Mouse (Mus musculus): ENCODE data around the gene Ccnh. TPM values are rescaled to one million over a fixed set of nuclear protein-coding genes. Genes with fewer than 3 reads are reported as not detected.

Ccnh gene
- 78.7 TPM for polyA plus RNA-seq (2015; fragmentation: Illumina TruSeq; extraction: RNeasy Lipid Tissue Mini Kit (QIAGEN cat#74804); ENCODE audit: low read depth, low replicate concordance)

DNA sequence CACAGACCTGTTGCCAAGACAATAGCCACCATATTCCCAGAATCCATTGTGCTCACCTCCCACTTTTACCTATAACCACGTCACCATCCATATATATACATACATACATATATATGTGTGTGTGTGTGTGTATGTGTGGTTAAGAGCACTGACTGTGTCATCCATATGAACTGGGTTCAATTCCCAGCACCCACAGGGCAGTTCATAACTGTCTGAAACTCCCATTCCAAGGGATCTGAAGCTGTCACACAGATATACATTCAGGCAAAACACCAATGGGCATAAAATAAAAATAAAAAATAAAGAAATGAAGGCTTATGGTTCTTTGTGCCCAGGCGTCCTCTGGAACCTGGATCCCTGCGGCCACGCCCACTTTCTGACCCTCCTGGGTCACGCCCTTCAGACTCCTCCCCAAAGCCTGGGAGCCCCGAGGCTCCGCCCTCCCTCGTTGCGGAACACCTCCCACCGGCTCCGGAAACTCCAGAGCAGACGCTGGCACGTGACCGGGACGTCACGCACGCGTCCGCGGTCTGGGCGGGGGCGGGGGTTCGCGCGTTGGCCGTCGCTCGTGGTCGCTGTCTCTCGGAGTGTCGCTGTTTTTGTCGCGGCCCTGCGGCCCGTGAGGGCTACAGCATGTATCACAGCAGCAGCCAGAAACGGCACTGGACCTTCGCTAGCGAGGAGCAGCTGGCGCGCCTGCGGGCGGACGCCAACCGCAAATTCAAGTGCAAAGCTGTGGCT is at the start of gene Ccnh:
Gene Ccnh (plus strand): TSS at position 506 of the 741 bp plus-strand sequence.

Other genes with a start within 250 kb of the Ccnh start
- gene Rasa1, start 99.7 kb downstream of the Ccnh start, polyA plus RNA-seq (2015; fragmentation: Illumina TruSeq; extraction: RNeasy Lipid Tissue Mini Kit (QIAGEN cat#74804); ENCODE audit: low read depth, low replicate concordance) = 39.9 TPM

Data from brain, adult 10 weeks (tissue).